Mouse (Mus musculus) heart, embryonic 12.5 days (tissue): ENCODE results near the gene Wnt9a. TPM values are rescaled to one million over a fixed set of nuclear protein-coding genes. Genes with fewer than 3 reads are reported as not detected.
"Not testable (repeated sequence)": the region's sequence is repeated elsewhere in the genome, so short reads cannot be mapped to it uniquely, and the experiment has no call there.

Experiments used
- ATAC-seq: fragments of 200-750 bp; cut with Nextera tagmentation; 2 replicates; pipeline ENCODE4 v1.8.0; 2017; ENCODE audit warnings: moderate TSS enrichment, moderate library complexity; ENCODE audit not compliant: insufficient number of reproducible peaks, low FRiP score
- H3K27ac ChIP-seq: fragments of 300-500 bp; sonication (generic); 2 replicates; pipeline ENCODE4 v1.5.1; 2016; ENCODE audit warnings: mild to moderate bottlenecking, moderate library complexity; ENCODE audit not compliant: poor library complexity, severe bottlenecking
- H3K27me3 ChIP-seq: fragments of 300-500 bp; sonication (generic); replicated peaks from 2 replicates; pipeline ENCODE4 v1.6.1; 2016; ENCODE audit warnings: mild to moderate bottlenecking, moderate library complexity
- H3K36me3 ChIP-seq: fragments of 300-500 bp; sonication (generic); 2 replicates; pipeline ENCODE4 v1.6.1; 2016; ENCODE audit warnings: mild to moderate bottlenecking, moderate library complexity
- H3K4me1 ChIP-seq: fragments of 300-500 bp; sonication (generic); replicated peaks from 2 replicates; pipeline ENCODE4 v1.6.1; 2016; ENCODE audit warnings: mild to moderate bottlenecking
- H3K4me2 ChIP-seq: fragments of 300-500 bp; sonication (generic); 2 replicates; pipeline ENCODE4 v1.6.1; 2016; ENCODE audit warnings: mild to moderate bottlenecking, moderate library complexity
- H3K4me3 ChIP-seq: fragments of 300-500 bp; sonication (generic); 2 replicates; pipeline ENCODE4 v1.5.1; 2016; ENCODE audit warnings: mild to moderate bottlenecking
- H3K9ac ChIP-seq: fragments of 300-500 bp; sonication (generic); 2 replicates; pipeline ENCODE4 v1.6.1; 2016; ENCODE audit warnings: mild to moderate bottlenecking, moderate library complexity
- H3K9me3 ChIP-seq: fragments of 300-500 bp; sonication (generic); replicated peaks from 2 replicates; pipeline ENCODE4 v1.6.1; 2016; ENCODE audit warnings: mild to moderate bottlenecking, moderate library complexity
- WGBS: fragments of 180-500 bp; shearing (Covaris S2); methylation state at CpG from one replicate; pipeline ENCODE4 v1.1.7; 2016; 5-methylcytosine and 5-hydroxymethylcytosine counted together
- microRNA-seq: library from miRNA; unstranded; fragments of <30 nt; microRNA quantifications from one replicate; pipeline ENCODE4, GENCODE M21; 2017
- polyA plus RNA-seq: library from polyadenylated mRNA; unstranded; fragments of >200 nt; fragmentation: Nextera tagmentation; extraction: Ambion mirVana; gene quantifications from 2 replicates; pipeline ENCODE4 v1.2.1, GENCODE M21; 2016

Wnt9a gene
- polyA plus RNA-seq, 1 experiment from 2014 or later: 5.0 TPM

DNA sequence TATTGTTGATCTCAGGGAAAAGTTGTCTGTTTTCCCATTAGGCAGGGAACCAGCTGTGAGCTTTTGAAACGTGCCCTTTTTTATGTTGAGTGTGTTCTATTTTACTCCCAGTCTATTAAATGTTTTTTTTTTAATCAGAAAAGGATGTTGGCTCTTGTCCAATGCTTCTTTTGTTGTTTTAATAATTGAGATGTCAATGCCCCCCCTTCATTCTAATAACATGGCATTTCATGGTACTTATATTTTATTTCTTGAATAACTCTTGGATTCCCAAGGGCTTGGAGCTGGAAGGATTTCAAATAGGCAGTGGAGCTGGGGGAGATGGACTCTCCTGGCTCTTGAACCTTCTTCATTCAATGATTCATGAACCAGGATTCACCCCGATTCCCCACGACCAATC, 59.3 kb downstream of the Wnt9a start:
- ATAC-seq: no peak
- no peak overlapping the region for H3K4me2 ChIP-seq
- peaks cover 9% of the 10 kb centered on the region for H3K4me1 ChIP-seq
- no peaks in the 10 kb centered on the region for H3K36me3 ChIP-seq
- no peak overlapping the region for H3K27ac ChIP-seq
- H3K9me3 ChIP-seq: no peaks in the 10 kb centered on the region
- no peak overlapping the region for H3K9ac ChIP-seq
- WGBS: 82% methylated on average over 3 of the region's 3 CpGs
- no peaks in the 10 kb centered on the region for H3K27me3 ChIP-seq
- H3K4me3 ChIP-seq: no peak overlapping the region

DNA sequence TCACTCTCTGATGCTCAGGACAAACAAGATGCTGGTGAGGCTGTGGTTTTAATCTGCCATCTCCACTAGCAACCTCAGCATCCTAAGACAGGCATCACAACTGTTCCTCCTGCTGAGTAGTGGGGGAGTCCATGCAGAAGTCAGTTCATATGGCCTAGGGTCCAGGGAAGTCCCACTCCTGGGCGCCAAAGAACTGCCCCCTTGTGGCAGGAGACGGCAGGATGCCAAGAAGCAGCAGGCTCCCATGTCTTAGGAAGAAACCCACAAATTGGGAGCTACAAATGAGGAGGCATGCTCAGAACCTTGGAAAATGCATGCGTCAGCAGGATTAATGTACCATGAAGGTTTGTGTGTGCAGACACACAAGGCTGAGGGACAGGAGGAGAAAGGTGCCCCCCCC, 59.9 kb downstream of the Wnt9a start:
- H3K9ac ChIP-seq: no peak overlapping the region
- no peaks in the 10 kb centered on the region for H3K9me3 ChIP-seq
- peaks cover 9% of the 10 kb centered on the region for H3K4me1 ChIP-seq
- no peak overlapping the region for H3K4me3 ChIP-seq
- no peak for ATAC-seq
- no peak overlapping the region for H3K27ac ChIP-seq
- H3K4me2 ChIP-seq: no peak overlapping the region
- H3K36me3 ChIP-seq: no peaks in the 10 kb centered on the region
- H3K27me3 ChIP-seq: no peaks in the 10 kb centered on the region
- 28% methylated on average over 3 of the region's 3 CpGs for WGBS

DNA sequence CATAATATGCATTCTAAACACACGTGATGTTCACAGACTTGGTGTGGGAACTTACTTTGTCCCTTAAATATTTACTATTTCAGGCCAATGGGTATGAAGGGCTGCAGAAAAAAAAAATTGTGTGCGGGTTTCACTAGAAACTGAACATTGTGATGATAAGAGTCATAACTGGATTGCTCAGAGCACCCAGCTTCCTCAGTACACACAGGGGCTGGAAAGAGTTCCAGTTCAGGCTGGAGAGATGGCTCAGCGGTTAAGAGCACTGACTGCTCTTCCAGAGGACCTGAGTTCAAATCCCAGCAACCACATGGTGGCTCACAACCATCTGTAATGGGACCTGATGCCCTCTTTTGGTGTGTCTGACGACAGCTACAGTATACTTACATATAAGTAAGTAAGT, 61.2 kb downstream of the Wnt9a start:
- H3K36me3 ChIP-seq, H3K4me2 ChIP-seq, H3K9me3 ChIP-seq, H3K4me3 ChIP-seq, ATAC-seq, H3K9ac ChIP-seq, H3K27me3 ChIP-seq, H3K4me1 ChIP-seq, H3K27ac ChIP-seq: not testable (repeated sequence)
- WGBS: 77% methylated on average over 4 of the region's 4 CpGs

DNA sequence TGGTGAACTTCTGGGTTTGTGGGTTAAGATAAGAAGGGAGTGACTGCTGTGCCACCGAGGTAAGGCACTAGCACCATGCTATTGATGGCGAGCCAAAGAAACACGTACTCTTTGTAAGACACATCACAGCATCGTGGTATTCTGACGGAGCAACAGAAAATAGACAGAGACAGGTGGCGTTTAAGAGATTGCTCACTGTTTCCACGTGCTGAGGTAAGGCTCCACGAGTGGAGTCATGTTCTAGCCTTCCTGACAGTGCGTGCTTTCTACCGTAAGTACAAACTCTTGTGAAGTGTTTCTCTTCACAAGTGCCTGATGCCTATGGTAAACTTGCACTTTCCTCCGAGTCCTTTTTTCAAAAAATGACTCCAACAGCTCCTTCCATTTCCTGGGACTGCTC, 63.1 kb downstream of the Wnt9a start:
- no peaks in the 10 kb centered on the region for H3K9me3 ChIP-seq
- no peaks in the 10 kb centered on the region for H3K27me3 ChIP-seq
- no peak overlapping the region for H3K9ac ChIP-seq
- H3K4me3 ChIP-seq: no peak overlapping the region
- WGBS: 75% methylated on average over 11 of the region's 11 CpGs
- H3K36me3 ChIP-seq: no peaks in the 10 kb centered on the region
- H3K4me1 ChIP-seq: no peaks in the 10 kb centered on the region
- ATAC-seq: no peak
- H3K4me2 ChIP-seq: no peak overlapping the region
- no peak overlapping the region for H3K27ac ChIP-seq

DNA sequence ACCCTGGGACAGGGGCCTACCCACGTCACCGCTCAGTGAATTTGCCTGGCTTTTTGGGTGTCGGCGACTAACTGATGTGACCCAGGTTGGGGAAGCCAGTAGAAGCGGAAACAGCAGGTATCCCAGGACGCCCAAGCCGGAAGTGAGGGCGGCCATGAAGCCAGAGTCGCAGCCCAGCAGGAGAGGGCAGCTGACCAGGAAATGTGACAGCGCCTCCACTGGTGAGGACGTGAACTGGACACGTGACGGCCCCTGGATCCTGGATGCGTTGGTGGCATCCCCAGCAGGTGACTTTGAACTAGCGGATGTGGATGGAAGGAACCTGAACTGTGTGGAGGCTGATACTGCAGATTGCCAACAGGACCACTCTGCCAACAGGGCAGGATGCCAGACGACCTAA, 68.7 kb downstream of the Wnt9a start, which contains the start of gene Prss38:
Prss38 (minus strand) TSS at position 183 of the 400 bp plus-strand sequence.
- WGBS: 68% methylated on average over 16 of the region's 16 CpGs
- no peak within 1 kb of the TSS for H3K4me3 ChIP-seq
- no peak within 1 kb of the TSS for H3K4me2 ChIP-seq
- no peak within 1 kb of the TSS for H3K27ac ChIP-seq
- ATAC-seq: no peak; the same call in 1 of the 2 replicates
- H3K27me3 ChIP-seq: no peaks in the 10 kb centered on the region
- H3K9me3 ChIP-seq: no peaks in the 10 kb centered on the region; the same call in 1 of the 2 replicates
- H3K36me3 ChIP-seq: no peaks in the 10 kb centered on the region
- no peaks in the 10 kb centered on the region for H3K4me1 ChIP-seq
- no peak within 1 kb of the TSS for H3K9ac ChIP-seq

DNA sequence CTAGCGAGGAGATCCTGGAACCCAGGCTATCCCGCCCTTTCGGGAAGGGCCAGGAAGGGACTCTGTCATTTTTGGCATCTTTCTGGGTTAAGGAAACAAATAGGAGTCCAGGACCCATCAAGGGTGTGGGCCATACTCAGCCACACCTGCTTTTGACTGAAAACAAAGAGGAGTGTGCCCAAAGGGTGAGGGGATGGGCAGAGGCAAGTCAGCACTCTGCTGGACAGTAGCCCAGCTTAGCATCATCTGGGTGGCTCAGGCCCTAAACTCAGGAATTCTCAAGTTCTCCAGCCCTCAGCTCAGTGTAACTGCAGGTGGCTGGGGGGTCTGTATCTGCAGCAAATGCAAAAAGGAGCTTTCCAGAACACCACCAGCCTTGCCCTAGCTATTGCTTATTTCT, 71.3 kb downstream of the Wnt9a start:
- Histone ChIP-seq H3K4me3 (no peak overlapping the region), H3K27me3 (no peaks in the 10 kb centered on the region), H3K36me3 (no peaks in the 10 kb centered on the region), H3K4me1 (no peaks in the 10 kb centered on the region), H3K9me3 (no peaks in the 10 kb centered on the region; the same call in 1 of the 2 replicates), H3K4me2 (no peak overlapping the region), H3K9ac (no peak overlapping the region), H3K27ac (no peak overlapping the region)
- no peak for ATAC-seq
- 74% methylated on average over 3 of the region's 3 CpGs for WGBS

DNA sequence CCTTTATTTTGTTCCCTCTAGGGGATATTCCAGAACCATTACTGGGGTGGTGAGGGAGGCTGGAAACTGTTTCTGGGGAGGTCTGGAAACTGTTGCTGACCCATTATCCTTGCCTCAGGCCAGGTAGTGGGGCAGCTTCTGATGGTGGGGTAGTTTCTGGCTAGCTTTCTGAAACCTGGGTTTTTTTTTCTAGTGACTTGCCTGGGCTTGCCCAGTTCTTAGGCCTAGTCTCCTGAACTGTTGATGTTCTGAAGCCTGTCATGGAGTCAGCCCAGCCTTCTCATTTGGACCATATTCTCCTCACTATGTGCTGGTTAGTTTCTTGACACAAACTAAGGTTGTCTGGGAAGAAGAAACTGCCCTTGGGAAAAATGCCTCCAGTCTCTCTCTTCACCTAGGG, 72.8 kb downstream of the Wnt9a start:
- Histone ChIP-seq H3K4me2 (no peak overlapping the region), H3K4me1 (peaks cover 9% of the 10 kb centered on the region), H3K9me3 (no peaks in the 10 kb centered on the region; the same call in 1 of the 2 replicates), H3K27ac (no peak overlapping the region), H3K27me3 (no peaks in the 10 kb centered on the region), H3K36me3 (no peaks in the 10 kb centered on the region), H3K9ac (no peak overlapping the region), H3K4me3 (no peak overlapping the region)
- no peak for ATAC-seq

Small RNAs within 50 kb of the gene (microRNA-seq; reads per million reads assigned to microRNA genes)
- gene Gm24756: not detected

Other genes starting within 250 kb of the Wnt9a start
- 39.2 and 42.5 TPM in 2 replicates for gene Obscn, start 170.5 kb upstream of the Wnt9a start, polyA plus RNA-seq
- 7.3 and 7.8 TPM in 2 replicates for gene Iba57, start 143.2 kb upstream of the Wnt9a start, polyA plus RNA-seq
- gene Gjc2, start 123.7 kb upstream of the Wnt9a start, polyA plus RNA-seq: 0.13 and 0.31 TPM in 2 replicates
- 101 TPM in 2 replicates for gene Guk1, start 114.7 kb upstream of the Wnt9a start, polyA plus RNA-seq
- 87.6 and 94.3 TPM in 2 replicates for gene Mrpl55, start 104.4 kb upstream of the Wnt9a start, polyA plus RNA-seq
- gene 2310033P09Rik, start 98.6 kb upstream of the Wnt9a start, polyA plus RNA-seq: 23.2 and 25.0 TPM in 2 replicates
- gene Arf1, start 78.7 kb upstream of the Wnt9a start, polyA plus RNA-seq: 609 and 632 TPM in 2 replicates
- 0.08 TPM in 1 of 2 replicates, not detected in the other for gene Wnt3a, start 16.2 kb upstream of the Wnt9a start, polyA plus RNA-seq
- gene Prss38, start 68.7 kb downstream of the Wnt9a start, polyA plus RNA-seq: not detected in 2 replicates
- 11.7 and 13.1 TPM in 2 replicates for gene Jmjd4, start 143.1 kb downstream of the Wnt9a start, polyA plus RNA-seq
- 107 and 108 TPM in 2 replicates for gene Snap47, start 144.3 kb downstream of the Wnt9a start, polyA plus RNA-seq
- gene Zfp867, start 165.5 kb downstream of the Wnt9a start, polyA plus RNA-seq: 5.2 and 6.2 TPM in 2 replicates
- 18.1 and 18.4 TPM in 2 replicates for gene Zkscan17, start 219.8 kb downstream of the Wnt9a start, polyA plus RNA-seq
- 0.08 and 0.09 TPM in 2 replicates for gene Nlrp3, start 234.6 kb downstream of the Wnt9a start, polyA plus RNA-seq